Mouse (Mus musculus) lung, postnatal 10 days (tissue): ENCODE data around the gene Cdc37.
"Not testable (repeated sequence)": the region's sequence is repeated elsewhere in the genome, so short reads cannot be mapped to it uniquely, and the experiment has no call there.

ENCODE experiments used
- DNase-seq: peaks from one replicate; pipeline ENCODE4 v3.0.0; 2021

Gene Cdc37

DNA sequence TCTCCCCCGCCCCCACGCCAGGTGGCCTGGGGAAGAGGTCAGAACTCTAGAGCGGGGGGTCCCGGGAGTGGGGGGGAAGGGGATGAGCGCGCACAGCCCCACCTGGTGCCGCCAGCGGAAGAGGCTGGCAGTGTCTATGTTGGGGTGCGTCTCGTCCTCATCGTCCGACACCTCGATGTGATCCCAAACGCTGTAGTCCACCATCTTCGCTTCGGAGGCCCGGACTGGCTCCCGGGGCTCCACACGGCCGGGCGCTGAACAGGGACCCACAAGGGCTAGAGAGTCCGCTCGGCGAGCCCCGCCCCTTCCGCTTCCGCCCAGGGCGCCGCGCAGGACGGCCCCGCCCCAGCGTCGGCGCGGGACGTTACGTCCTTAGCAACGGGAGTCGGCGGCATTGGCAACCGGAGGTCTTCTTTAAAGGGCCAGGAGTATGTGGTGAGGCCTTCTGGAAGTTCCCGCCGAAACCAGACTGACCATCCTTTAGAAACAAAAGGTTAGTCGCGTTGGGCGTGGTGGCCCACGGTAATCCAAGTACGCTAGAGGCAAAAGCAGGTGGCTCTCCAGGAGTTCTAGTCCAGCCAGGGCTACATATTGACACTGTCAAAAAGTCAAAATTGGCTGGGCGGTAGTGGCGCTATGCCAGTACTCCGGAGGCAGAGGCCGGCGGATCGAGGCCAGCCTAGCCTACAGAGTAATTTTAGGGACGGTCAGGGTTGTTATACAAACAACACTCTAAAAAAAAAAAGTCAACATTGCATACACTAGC lies at the start of gene Cdc37:
Cdc37 (minus strand) TSS at position 329 of the 766 bp plus-strand sequence.
- peak; percentile 96 for DNase-seq

DNA sequence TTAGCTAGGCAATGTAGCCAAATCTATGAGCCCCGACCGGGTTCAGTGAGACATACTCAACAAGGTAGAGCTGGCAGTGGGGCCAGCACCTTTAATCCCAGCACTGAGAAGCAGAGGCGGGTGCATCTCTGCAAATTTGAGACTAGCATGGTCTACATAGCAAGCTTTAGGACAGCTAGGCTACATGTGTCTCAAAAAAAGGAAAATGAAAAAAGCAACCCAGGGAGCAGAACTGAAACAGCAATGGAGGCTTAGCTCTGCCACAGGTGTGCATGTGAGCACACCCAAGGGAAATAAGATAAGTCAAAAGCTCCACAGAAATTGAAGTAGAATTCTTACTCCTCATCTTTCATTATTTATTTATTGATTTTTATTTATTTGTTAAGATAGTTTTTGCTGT lies 49.2 kb upstream of the Cdc37 start:
- no peak for DNase-seq

- no peak for DNase-seq
Observed at GRCm38 (mm10) chr9:21197981-21198380, 48.2 kb upstream of the Cdc37 start.

DNA sequence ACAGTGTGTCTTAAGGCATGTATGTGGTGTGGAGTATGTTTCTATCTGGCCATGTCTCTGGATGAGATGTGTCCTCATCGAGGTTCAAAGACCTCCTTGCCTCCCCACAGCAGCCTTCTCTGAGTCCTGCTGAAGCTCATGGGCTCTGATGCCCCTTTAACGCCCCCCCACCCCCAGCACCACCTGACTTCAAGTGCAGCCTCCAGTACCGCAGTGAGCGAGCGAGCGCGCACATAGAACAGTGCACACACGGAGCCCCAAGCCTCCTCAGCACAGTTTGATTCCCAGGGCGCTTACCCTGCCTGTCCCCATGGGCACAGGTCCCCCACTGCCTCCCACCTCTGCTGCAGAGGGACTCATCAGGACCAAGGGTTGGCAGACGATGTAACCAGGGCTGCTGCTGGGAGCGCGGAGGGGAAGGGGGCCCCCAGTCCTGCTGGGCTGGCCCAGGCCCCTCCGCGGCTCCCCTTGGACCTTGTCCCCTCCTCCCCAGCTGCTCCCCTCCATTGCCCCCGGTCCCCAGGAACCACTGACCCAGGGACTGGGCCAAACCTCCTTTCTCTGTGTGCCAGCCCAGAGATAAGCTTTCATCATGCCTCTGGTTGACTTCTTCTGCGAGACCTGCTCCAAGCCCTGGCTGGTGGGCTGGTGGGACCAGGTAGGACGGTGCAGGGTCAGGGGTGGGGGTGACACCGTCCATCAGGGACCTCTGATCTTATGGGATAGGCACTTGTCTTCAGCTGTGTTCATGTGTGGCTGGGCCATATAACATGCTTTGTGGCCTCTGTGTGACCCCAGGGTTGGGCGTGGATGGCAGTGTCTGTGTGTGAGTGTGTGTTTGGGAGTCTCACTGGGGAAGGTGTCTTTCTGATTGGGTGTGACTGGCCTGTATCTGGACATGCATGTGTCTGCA lies 47.0 kb upstream of the Cdc37 start:
- DNase-seq: no peak

DNA sequence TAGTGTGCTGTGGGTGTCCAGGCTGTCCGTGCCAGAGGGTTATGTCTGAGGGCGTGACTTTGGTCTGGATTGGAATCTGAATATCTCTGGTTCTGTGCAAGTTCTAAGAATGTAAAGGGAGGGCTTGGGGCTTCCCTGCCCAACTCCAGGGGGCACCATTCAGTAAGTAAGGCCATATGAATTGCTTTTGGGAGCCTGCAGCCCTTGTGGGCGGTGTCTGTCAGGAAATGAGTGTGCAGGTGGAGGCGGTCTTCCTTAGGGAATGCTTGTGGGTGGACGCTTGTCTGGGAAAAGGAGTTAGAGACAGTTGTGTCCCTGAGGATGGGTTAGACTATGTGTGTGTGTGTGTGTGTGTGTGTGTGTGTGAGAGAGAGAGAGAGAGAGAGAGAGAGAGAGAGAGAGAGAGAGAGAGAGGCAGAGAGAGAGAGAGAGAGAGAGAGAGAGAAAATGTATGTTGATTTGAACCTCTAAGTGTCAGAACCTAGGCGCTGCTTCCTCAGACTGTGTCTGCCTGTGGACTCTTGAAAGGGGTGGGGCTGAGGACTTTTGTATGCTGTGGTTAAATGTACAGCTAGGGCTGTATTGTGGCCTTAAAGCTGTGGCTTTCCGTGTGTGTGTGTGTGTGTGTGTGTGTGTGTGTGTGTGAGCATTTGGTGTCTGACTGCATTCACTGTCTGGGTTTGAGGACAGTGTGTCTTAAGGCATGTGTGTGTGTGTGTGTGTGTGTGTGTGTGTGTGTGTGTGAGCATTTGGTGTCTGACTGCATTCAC lies 46.1 kb upstream of the Cdc37 start:
- DNase-seq: not testable (repeated sequence)

DNA sequence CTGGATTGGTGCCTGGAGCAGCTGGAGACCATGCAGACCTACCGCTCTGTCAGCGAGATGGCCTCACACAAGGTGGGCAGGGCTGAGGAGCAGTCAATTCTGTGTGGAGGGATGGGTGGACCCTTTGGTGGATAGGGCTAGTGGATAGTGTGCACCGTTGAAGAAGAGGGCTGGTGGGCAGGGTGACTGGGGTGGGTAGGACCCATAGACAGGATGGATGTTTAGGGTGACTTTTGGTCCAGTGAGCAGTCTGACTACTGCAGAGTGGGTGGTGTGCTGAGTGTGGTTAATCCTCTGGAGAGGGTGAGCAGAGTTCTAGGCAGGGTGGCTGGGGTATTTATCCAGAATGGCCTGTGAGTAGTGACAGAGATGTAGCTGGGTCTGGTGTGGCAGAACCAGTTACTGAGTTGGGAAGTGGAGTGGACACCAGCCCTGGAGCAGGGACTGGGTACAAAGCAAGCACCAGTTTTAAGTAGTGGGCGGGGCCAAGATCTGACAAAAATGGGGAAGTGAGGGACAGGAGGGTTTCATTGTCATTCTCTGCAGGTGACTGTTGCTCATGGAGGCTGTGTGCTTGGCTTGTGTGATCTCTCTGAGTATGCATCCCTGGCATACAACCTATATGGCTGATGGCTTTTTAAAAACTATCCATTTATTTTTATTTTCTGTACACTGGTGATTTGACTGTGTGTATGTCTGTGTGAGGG lies 45.2 kb upstream of the Cdc37 start:
- DNase-seq: no peak

- no peak for DNase-seq
Observed at GRCm38 (mm10) chr9:21193786-21194185, 44.0 kb upstream of the Cdc37 start.

GRCm38 (mm10) chr9:21190670-21191069 lies 40.9 kb upstream of the Cdc37 start:
- no peak for DNase-seq

GRCm38 (mm10) chr9:21189905-21190304 lies 40.1 kb upstream of the Cdc37 start:
- peak; percentile 53 for DNase-seq

DNA sequence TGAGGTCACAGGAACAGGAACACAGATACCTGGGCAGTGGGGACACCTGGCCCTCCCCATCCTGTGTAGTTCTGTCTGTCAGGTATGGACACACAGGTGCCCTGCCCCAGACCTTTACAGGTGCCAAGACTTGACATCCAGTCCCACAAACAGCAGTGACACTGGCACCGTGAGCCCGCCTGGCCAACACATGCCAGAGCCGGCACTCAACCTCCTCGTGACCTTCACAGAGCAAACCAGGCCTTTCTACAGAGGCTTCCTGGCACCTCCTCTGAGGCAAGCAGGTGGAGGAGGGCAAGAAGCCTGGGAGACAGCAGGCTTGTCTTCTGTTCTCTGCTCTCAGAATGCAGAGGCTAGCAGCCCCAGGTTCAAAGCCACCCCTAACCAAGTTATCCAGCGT lies 35.7 kb upstream of the Cdc37 start:
- no peak for DNase-seq

DNA sequence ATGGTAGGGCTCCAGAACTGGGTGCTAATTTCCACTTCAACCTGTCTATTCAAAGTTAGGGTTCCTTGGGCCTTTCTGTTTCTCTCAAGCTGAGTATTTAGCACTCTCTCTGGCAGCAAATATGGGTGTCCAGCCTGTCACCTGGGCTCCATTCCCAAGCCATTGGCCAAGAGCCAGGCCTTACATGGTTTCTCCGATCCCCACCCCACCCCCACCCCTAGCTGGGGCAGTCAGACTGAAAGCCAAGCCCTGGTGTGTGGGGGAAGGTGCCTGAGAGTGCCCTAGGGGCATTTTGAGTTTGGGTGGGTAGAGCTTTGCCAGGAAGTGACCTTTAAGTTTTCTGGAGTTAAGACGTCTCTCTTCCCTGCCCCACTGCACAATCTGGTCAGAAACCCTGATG lies 35.0 kb upstream of the Cdc37 start:
- peak; percentile 48 for DNase-seq

GRCm38 (mm10) chr9:21183905-21184413 lies 34.2 kb upstream of the Cdc37 start:
- DNase-seq: peak; percentile 81

DNA sequence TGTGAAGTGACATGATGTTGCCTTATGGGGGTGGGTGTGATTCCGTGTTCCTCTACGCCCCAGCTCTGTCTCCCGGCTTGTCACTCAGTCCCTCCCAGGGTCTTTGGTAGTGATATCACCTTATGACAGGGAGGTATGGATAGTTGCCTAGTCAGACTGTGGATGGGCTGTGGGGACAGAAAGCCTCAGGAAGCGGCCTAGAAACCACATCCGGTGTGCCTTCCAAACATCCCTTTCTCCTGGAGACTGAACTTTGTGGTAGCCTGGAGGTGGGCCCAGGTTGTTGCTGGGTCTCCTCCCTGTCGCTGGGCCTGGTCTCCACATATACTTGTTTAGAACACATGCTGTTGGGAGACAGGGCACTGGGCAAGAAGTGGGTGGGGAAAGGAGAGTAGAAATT lies 33.6 kb upstream of the Cdc37 start:
- DNase-seq: no peak

DNA sequence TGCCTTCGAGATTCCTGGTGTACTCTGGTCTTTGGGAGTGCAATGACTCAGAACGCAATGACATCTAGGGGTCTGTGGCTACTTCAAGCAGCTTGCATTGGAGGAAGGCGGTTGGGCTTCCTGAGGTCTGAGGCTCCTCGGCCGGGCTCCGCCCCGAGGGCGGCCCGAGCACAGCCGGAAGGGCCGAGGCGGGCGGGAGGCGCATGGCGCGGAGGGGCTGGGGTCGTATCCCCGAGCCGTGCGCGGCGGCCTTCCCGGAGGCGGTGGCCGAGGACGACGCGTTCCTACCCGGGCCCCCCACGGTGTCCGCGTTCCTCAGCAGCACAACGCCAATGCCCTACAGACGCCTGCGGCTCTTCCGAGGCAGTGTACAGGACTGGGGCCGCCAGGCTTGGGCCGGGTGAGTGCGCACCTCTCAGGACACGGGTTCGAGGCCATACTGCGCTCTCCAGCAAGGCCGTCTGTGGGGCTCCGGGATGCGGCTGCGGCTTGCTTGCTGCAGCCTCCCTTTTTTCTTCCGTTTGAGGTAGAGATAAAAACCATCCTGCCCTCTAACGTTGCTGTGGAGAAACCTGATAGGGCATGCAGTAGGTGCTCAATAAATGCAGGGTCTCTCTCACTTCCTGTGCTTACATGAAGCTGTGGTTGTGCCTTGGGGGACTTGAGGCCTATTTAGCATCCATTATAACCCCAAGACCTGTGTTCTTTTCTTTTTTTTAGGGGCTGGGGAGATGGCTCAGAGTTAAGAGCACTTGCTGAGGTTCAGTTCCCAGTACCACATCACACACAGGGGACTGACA lies 31.8 kb upstream of the Cdc37 start:
- peak; percentile 71 for DNase-seq

- no peak for DNase-seq
Observed at GRCm38 (mm10) chr9:21180841-21181240, 31.1 kb upstream of the Cdc37 start.

DNA sequence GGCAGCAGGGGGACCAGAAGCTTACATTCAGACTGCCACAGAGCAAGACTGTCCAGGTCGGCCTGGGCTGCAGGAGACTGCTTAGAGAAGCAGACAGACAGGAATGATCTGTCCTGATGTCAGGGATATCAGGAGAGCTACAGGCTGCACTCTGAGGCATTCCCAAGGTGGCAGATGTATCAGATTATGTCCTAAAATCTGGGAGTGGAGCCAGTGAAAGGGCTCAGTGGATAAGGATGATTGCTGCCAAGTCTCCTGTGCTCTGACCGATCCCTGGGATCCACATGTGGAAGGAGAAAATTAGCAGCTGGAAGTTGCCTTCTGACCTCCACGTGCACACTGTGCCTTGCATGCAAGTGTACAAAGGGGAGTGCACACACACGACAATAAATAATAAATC lies 30.6 kb upstream of the Cdc37 start:
- no peak for DNase-seq

GRCm38 (mm10) chr9:21172364-21172763 lies 22.6 kb upstream of the Cdc37 start:
- DNase-seq: no peak

GRCm38 (mm10) chr9:21169157-21169556 lies 19.4 kb upstream of the Cdc37 start:
- DNase-seq: no peak

GRCm38 (mm10) chr9:21168161-21169123 lies 18.7 kb upstream of the Cdc37 start:
- DNase-seq: peak; percentile 89
